1 mouse cellular context compared by ENCODE assay signal in the genomic region with DNA sequence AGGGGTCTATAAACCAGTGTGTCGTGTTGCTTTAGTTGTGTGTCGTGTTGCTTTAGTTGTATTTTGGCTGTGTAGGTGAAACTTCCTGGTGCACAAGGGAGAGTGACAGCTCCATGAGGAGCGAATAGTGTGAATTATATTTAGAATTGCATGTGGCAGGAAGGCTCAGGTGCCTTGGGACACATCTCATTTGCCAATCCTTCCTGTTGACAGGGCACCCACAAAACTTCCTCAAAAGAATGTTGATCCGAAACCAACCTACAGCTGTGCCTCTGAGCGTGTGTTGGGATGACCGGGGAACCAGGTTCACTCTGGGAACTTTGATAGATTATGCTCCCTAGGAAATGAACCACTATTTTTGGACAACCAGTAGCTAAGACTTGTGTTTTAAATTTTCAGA.
TF ChIP-seq lines count a peak whose summit lies in the region.

No protein-coding gene starts in this region.

TF ChIP-seq in CH12.LX, 34 proteins besides CTCF, POLR2A, EP300 and RAD21 (continued from another document):
- peak; percentile 45 for TF ChIP-seq ETS1 (conservative IDR thresholded peaks at IDR 0.05; ENCODE audit: low read depth, low read length)
- TF ChIP-seq MAFK (IDR thresholded peaks at IDR 0.05; ENCODE audit: insufficient replicate concordance, low read length) = no peak
